Mouse (Mus musculus) hindlimb bud, embryonic 11.5 days (tissue): Measurements from ENCODE around the gene B3gnt2.

Experiments used
- DNase-seq: peaks from one replicate; pipeline ENCODE4 v3.0.0-alpha.2; 2012; ENCODE audit warnings: low read depth, low spot score; ENCODE audit errors: extremely low spot score

Gene B3gnt2

GRCm38 (mm10) chr11:22778596-22778995, 82.2 kb downstream of the B3gnt2 start:
- DNase-seq: no peak

- no peak for DNase-seq
These were observed 83.2 kb downstream of the B3gnt2 start for GRCm38 (mm10) chr11:22777531-22777930.

- no peak for DNase-seq
These were observed 85.9 kb downstream of the B3gnt2 start for GRCm38 (mm10) chr11:22774821-22775220.

GRCm38 (mm10) chr11:22766238-22766637, 94.5 kb downstream of the B3gnt2 start:
- DNase-seq: no peak

GRCm38 (mm10) chr11:22765425-22765824, 95.3 kb downstream of the B3gnt2 start:
- no peak for DNase-seq

- DNase-seq: no peak
These were observed 97.0 kb downstream of the B3gnt2 start for GRCm38 (mm10) chr11:22763556-22764295.

- DNase-seq: no peak
These were observed 97.7 kb downstream of the B3gnt2 start for GRCm38 (mm10) chr11:22763055-22763454.

GRCm38 (mm10) chr11:22762236-22762927, 98.4 kb downstream of the B3gnt2 start:
- DNase-seq: no peak

GRCm38 (mm10) chr11:22759783-22760182, 101.0 kb downstream of the B3gnt2 start:
- no peak for DNase-seq

- DNase-seq: no peak
These were observed 104.4 kb downstream of the B3gnt2 start for GRCm38 (mm10) chr11:22756168-22756980.

GRCm38 (mm10) chr11:22755180-22755579, 105.6 kb downstream of the B3gnt2 start:
- no peak for DNase-seq

GRCm38 (mm10) chr11:22752596-22752995, 108.2 kb downstream of the B3gnt2 start:
- DNase-seq: no peak

GRCm38 (mm10) chr11:22751592-22751991, 109.2 kb downstream of the B3gnt2 start:
- DNase-seq: no peak

GRCm38 (mm10) chr11:22747406-22747805, 113.4 kb downstream of the B3gnt2 start:
- DNase-seq: no peak

- no peak for DNase-seq
These were observed 115.4 kb downstream of the B3gnt2 start for GRCm38 (mm10) chr11:22745356-22745755.

- DNase-seq: no peak
These were observed 117.0 kb downstream of the B3gnt2 start for GRCm38 (mm10) chr11:22743561-22744269.

- DNase-seq: no peak
These were observed 118.6 kb downstream of the B3gnt2 start for GRCm38 (mm10) chr11:22741998-22742626.

- DNase-seq: no peak
These were observed 119.3 kb downstream of the B3gnt2 start for GRCm38 (mm10) chr11:22741436-22741835.

GRCm38 (mm10) chr11:22739497-22740288, 121.1 kb downstream of the B3gnt2 start:
- no peak for DNase-seq
